Comparison of ENCODE assay signal across 8 mouse cellular contexts in genomic region chr7:110002968-110003367, GRCm38 (mm10). TPM values are rescaled to one million over a fixed set of nuclear protein-coding genes. Genes with fewer than 3 reads are reported as not detected.
DNase-seq lines count a peak whose midpoint lies in the region; ATAC-seq lines count a peak whose summit lies in the region.

No protein-coding gene starts in this region.

- no peak overlapping the region for H3K27ac ChIP-seq in heart, embryonic 16.5 days (ENCODE audit: low read length)
- no peak overlapping the region for H3K27ac ChIP-seq in lung, embryonic 15.5 days

- peaks cover 6% of the 10 kb centered on the region for H3K4me1 ChIP-seq in heart, embryonic 16.5 days (ENCODE audit: control insufficient read depth, insufficient read depth, low read length)
- H3K4me1 ChIP-seq in lung, embryonic 15.5 days, result no peaks in the 10 kb centered on the region; the same call in 1 of the 2 replicates

- H3K4me2 ChIP-seq in heart, embryonic 16.5 days (ENCODE audit: low read depth, low read length), result peak overlapping the region; percentile 68
- peak overlapping the region; percentile 42 for H3K4me2 ChIP-seq in lung, embryonic 15.5 days

- H3K27me3 ChIP-seq in heart, embryonic 16.5 days (ENCODE audit: control insufficient read depth, insufficient read depth, low read length), result no peaks in the 10 kb centered on the region
- H3K27me3 ChIP-seq in lung, embryonic 15.5 days, result no peaks in the 10 kb centered on the region

- ATAC-seq in heart, embryonic 16.5 days (replicated peaks; ENCODE audit: extremely low read depth, insufficient read depth, low FRiP score), result peak; percentile 82
- ATAC-seq in lung, embryonic 15.5 days (ENCODE audit: borderline replicate concordance, extremely low read depth, low FRiP score, low TSS enrichment), result peak; percentile 64; the same call in 1 of the 2 replicates
- ATAC-seq in megakaryocyte-erythroid progenitor cell, adult 5-6 weeks (replicated peaks; ENCODE audit: low FRiP score, low TSS enrichment, poor library complexity, severe bottlenecking), result no peak

- H3K36me3 ChIP-seq in heart, embryonic 16.5 days (ENCODE audit: control insufficient read depth, insufficient read depth), result no peaks in the 10 kb centered on the region
- no peaks in the 10 kb centered on the region for H3K36me3 ChIP-seq in lung, embryonic 15.5 days

- DNase-seq in spleen, postnatal 4 days (ENCODE audit: low spot score in 2 of 2), result peak; percentile 15 to 67
- DNase-seq in spleen, adult 12 weeks (ENCODE audit: low spot score), result no peak
- DNase-seq in fibroblast of lung, adult 2 months (ENCODE audit: low read depth), result peak; percentile 72
- DNase-seq in kidney, postnatal 25 days, result peak; percentile 77 to 93
- peak; percentile 55 for DNase-seq in retina, embryonic 14.5 days (ENCODE audit: low spot score)

- H3K4me3 ChIP-seq in heart, embryonic 16.5 days (ENCODE audit: low read length), result peak overlapping the region; percentile 37
- H3K4me3 ChIP-seq in lung, embryonic 15.5 days, result peak overlapping the region; percentile 15

- H3K9me3 ChIP-seq in heart, embryonic 16.5 days (replicated peaks; ENCODE audit: control insufficient read depth, low read length), result no peaks in the 10 kb centered on the region
- H3K9me3 ChIP-seq in lung, embryonic 15.5 days, result no peaks in the 10 kb centered on the region

- WGBS in heart, embryonic 16.5 days, result 9% methylated on average over 20 of the region's 20 CpGs
- WGBS in lung, embryonic 15.5 days, result 10% methylated on average over 20 of the region's 20 CpGs

- peak overlapping the region; percentile 64 for H3K9ac ChIP-seq in heart, embryonic 16.5 days (ENCODE audit: low read length)
- no peak overlapping the region for H3K9ac ChIP-seq in lung, embryonic 15.5 days

RNA-seq across cellular contexts. Expression of gene Ipo7, which starts 15.1 kb away (rescaled TPM):
- polyA plus RNA-seq in heart, embryonic 16.5 days (2015; fragmentation: Nextera tagmentation; extraction: Ambion mirVana), result 41.2 and 41.7 TPM in 2 replicates
- 45.6 and 46.2 TPM in 2 replicates for polyA plus RNA-seq in lung, embryonic 15.5 days (2015; fragmentation: Nextera tagmentation; extraction: Ambion mirVana)
- total RNA-seq in megakaryocyte-erythroid progenitor cell, adult 5-6 weeks (2014; fragmentation: Nextera tagmentation), result 96.2 and 126 TPM in 2 replicates
- 252 and 297 TPM in 2 replicates for total RNA-seq in megakaryocyte-erythroid progenitor cell, adult 5-6 weeks (2017)

RNA-seq across cellular contexts. Expression of gene Tmem41b, which starts 16.2 kb away (rescaled TPM):
- 44.0 and 50.6 TPM in 2 replicates for polyA plus RNA-seq in heart, embryonic 16.5 days (2015; fragmentation: Nextera tagmentation; extraction: Ambion mirVana)
- polyA plus RNA-seq in lung, embryonic 15.5 days (2015; fragmentation: Nextera tagmentation; extraction: Ambion mirVana), result 61.6 and 65.6 TPM in 2 replicates
- total RNA-seq in megakaryocyte-erythroid progenitor cell, adult 5-6 weeks (2014; fragmentation: Nextera tagmentation), result 42.8 and 47.7 TPM in 2 replicates
- 42.9 and 59.7 TPM in 2 replicates for total RNA-seq in megakaryocyte-erythroid progenitor cell, adult 5-6 weeks (2017)

RNA-seq across cellular contexts. Expression of gene Dennd5a, which starts 42.7 kb away (rescaled TPM):
- polyA plus RNA-seq in heart, embryonic 16.5 days (2015; fragmentation: Nextera tagmentation; extraction: Ambion mirVana), result 33.6 and 38.8 TPM in 2 replicates
- 35.4 and 38.4 TPM in 2 replicates for polyA plus RNA-seq in lung, embryonic 15.5 days (2015; fragmentation: Nextera tagmentation; extraction: Ambion mirVana)
- total RNA-seq in megakaryocyte-erythroid progenitor cell, adult 5-6 weeks (2014; fragmentation: Nextera tagmentation), result 46.2 and 48.5 TPM in 2 replicates
- total RNA-seq in megakaryocyte-erythroid progenitor cell, adult 5-6 weeks (2017), result 41.6 and 54.4 TPM in 2 replicates

RNA-seq across cellular contexts. Expression of gene Zfp143, which starts 58.0 kb away (rescaled TPM):
- polyA plus RNA-seq in heart, embryonic 16.5 days (2015; fragmentation: Nextera tagmentation; extraction: Ambion mirVana), result 14.1 and 15.8 TPM in 2 replicates
- 20.7 and 21.2 TPM in 2 replicates for polyA plus RNA-seq in lung, embryonic 15.5 days (2015; fragmentation: Nextera tagmentation; extraction: Ambion mirVana)
- total RNA-seq in megakaryocyte-erythroid progenitor cell, adult 5-6 weeks (2014; fragmentation: Nextera tagmentation), result 18.8 and 25.7 TPM in 2 replicates
- total RNA-seq in megakaryocyte-erythroid progenitor cell, adult 5-6 weeks (2017), result 30.1 and 47.0 TPM in 2 replicates
